Mouse (Mus musculus): Measurements from ENCODE around the gene Mymx. TPM values are rescaled to one million over a fixed set of nuclear protein-coding genes. Genes with fewer than 3 reads are reported as not detected.

Gene Mymx
- total RNA-seq (2021) (not detected), polyA plus RNA-seq (2012; rRNA removed) (not detected in 2 replicates)
- long read RNA-seq, result 0 reads

- WGBS, result 60% methylated on average over 6 of the region's 6 CpGs
- peaks cover 5% of the 10 kb centered on the region for H3K4me1 ChIP-seq (ENCODE audit: control insufficient read depth, insufficient read depth, low read length)
- H3K27me3 ChIP-seq (ENCODE audit: control insufficient read depth, insufficient read depth, low read length), result no peaks in the 10 kb centered on the region
- no peak for TF ChIP-seq CTCF (IDR thresholded peaks at IDR 0.05)
- no peak for TF ChIP-seq EP300 (IDR thresholded peaks at IDR 0.05; ENCODE audit: insufficient read depth, low read depth, low read length)
- no peak for TF ChIP-seq POLR2A (IDR thresholded peaks at IDR 0.05; ENCODE audit: insufficient read depth, low read depth, low read length)
- no peak within 1 kb of the TSS for H3K9ac ChIP-seq (ENCODE audit: low read depth, low read length)
- no peaks in the 10 kb centered on the region for H3K79me2 ChIP-seq (replicated peaks; ENCODE audit: control insufficient read depth, insufficient read depth, low read length)
- no peak within 1 kb of the TSS for H3K4me3 ChIP-seq
- intact Hi-C loops (cut with DNase I), result no loop called here
- no peaks in the 10 kb centered on the region for H3K36me3 ChIP-seq (ENCODE audit: control insufficient read depth, insufficient read depth, low read length)
- H3K27ac ChIP-seq, result no peak within 1 kb of the TSS
- peak in 1 of 2 experiments; percentile 33 for DNase-seq
Measured at GRCm38 (mm10) chr17:45601877-45602304, at the start of gene Mymx. Gene Mymx (minus strand): TSS chr17:45602102.

- no peaks in the 10 kb centered on the region for H3K4me1 ChIP-seq (ENCODE audit: control insufficient read depth, insufficient read depth, low read length)
- intact Hi-C loops (cut with DNase I), result no loop called here
- WGBS, result 90% methylated on average over 4 of the region's 4 CpGs
Measured at GRCm38 (mm10) chr17:45644185-45644584, 42.3 kb upstream of the Mymx start.

GRCm38 (mm10) chr17:45642701-45643100, 40.8 kb upstream of the Mymx start:
- H3K79me2 ChIP-seq (replicated peaks; ENCODE audit: control insufficient read depth, insufficient read depth, low read length), result no peaks in the 10 kb centered on the region
- TF ChIP-seq EP300 (IDR thresholded peaks at IDR 0.05; ENCODE audit: insufficient read depth, low read depth, low read length) (0 out of 2 replicates have a peak, but pooled peaks have one; percentile 29), CTCF (IDR thresholded peaks at IDR 0.05) (peak; percentile 89), POLR2A (IDR thresholded peaks at IDR 0.05; ENCODE audit: insufficient read depth, low read depth, low read length) (no peak)
- no peak overlapping the region for H3K4me3 ChIP-seq
- no peaks in the 10 kb centered on the region for H3K27me3 ChIP-seq (ENCODE audit: control insufficient read depth, insufficient read depth, low read length)
- no peaks in the 10 kb centered on the region for H3K4me1 ChIP-seq (ENCODE audit: control insufficient read depth, insufficient read depth, low read length)
- DNase-seq, result peak; percentile 64 to 78
- H3K27ac ChIP-seq, result no peak overlapping the region
- no peaks in the 10 kb centered on the region for H3K36me3 ChIP-seq (ENCODE audit: control insufficient read depth, insufficient read depth, low read length)
- no peak overlapping the region for H3K9ac ChIP-seq (ENCODE audit: low read depth, low read length)
- 17% methylated on average over 12 of the region's 12 CpGs for WGBS
- intact Hi-C loops (cut with DNase I), result loop anchor here (2.0 kb wide), 3 partner anchors 62 to 164 kb away; no protein-coding TSS in a partner anchor

More at GRCm38 (mm10) chr17:45644185-45644584, 42.3 kb upstream of the Mymx start:
- TF ChIP-seq EP300 (IDR thresholded peaks at IDR 0.05; ENCODE audit: insufficient read depth, low read depth, low read length) (no peak), POLR2A (IDR thresholded peaks at IDR 0.05; ENCODE audit: insufficient read depth, low read depth, low read length) (no peak), CTCF (IDR thresholded peaks at IDR 0.05) (peak; percentile 17; the same call in 1 of the 2 replicates)
- DNase-seq, result no peak
- no peaks in the 10 kb centered on the region for H3K36me3 ChIP-seq (ENCODE audit: control insufficient read depth, insufficient read depth, low read length)
- H3K27me3 ChIP-seq (ENCODE audit: control insufficient read depth, insufficient read depth, low read length), result no peaks in the 10 kb centered on the region
- H3K27ac ChIP-seq, result no peak overlapping the region
- no peak overlapping the region for H3K9ac ChIP-seq (ENCODE audit: low read depth, low read length)
- H3K4me3 ChIP-seq, result no peak overlapping the region
- no peaks in the 10 kb centered on the region for H3K79me2 ChIP-seq (replicated peaks; ENCODE audit: control insufficient read depth, insufficient read depth, low read length)

- H3K9ac ChIP-seq (ENCODE audit: low read depth, low read length), result no peak overlapping the region
- H3K27ac ChIP-seq, result no peak overlapping the region
- TF ChIP-seq CTCF (IDR thresholded peaks at IDR 0.05), result no peak
- TF ChIP-seq EP300 (IDR thresholded peaks at IDR 0.05; ENCODE audit: insufficient read depth, low read depth, low read length), result no peak
- no peak for TF ChIP-seq POLR2A (IDR thresholded peaks at IDR 0.05; ENCODE audit: insufficient read depth, low read depth, low read length)
- H3K36me3 ChIP-seq (ENCODE audit: control insufficient read depth, insufficient read depth, low read length), result no peaks in the 10 kb centered on the region
- H3K4me3 ChIP-seq, result no peak overlapping the region
- no peaks in the 10 kb centered on the region for H3K79me2 ChIP-seq (replicated peaks; ENCODE audit: control insufficient read depth, insufficient read depth, low read length)
- whole genome bisulfite sequencing, result 91% methylated on average over 8 of the region's 8 CpGs
- intact Hi-C loops (cut with DNase I), result loop anchor here (2.0 kb wide), 3 partner anchors 61 to 163 kb away; no protein-coding TSS in a partner anchor
- H3K27me3 ChIP-seq (ENCODE audit: control insufficient read depth, insufficient read depth, low read length), result no peaks in the 10 kb centered on the region
- no peak for DNase-seq
- H3K4me1 ChIP-seq (ENCODE audit: control insufficient read depth, insufficient read depth, low read length), result no peaks in the 10 kb centered on the region
Measured at GRCm38 (mm10) chr17:45641981-45642380, 40.1 kb upstream of the Mymx start.

- Histone ChIP-seq H3K27me3 (ENCODE audit: control insufficient read depth, insufficient read depth, low read length) (no peaks in the 10 kb centered on the region), H3K4me1 (ENCODE audit: control insufficient read depth, insufficient read depth, low read length) (no peaks in the 10 kb centered on the region), H3K9ac (ENCODE audit: low read depth, low read length) (no peak overlapping the region), H3K4me3 (no peak overlapping the region), H3K79me2 (replicated peaks; ENCODE audit: control insufficient read depth, insufficient read depth, low read length) (no peaks in the 10 kb centered on the region), H3K36me3 (ENCODE audit: control insufficient read depth, insufficient read depth, low read length) (no peaks in the 10 kb centered on the region), H3K27ac (no peak overlapping the region)
- WGBS, result 77% methylated on average over 16 of the region's 16 CpGs
- no peak for TF ChIP-seq POLR2A (IDR thresholded peaks at IDR 0.05; ENCODE audit: insufficient read depth, low read depth, low read length)
- DNase-seq, result no peak
- intact Hi-C loops (cut with DNase I), result no loop called here
Measured at GRCm38 (mm10) chr17:45638596-45639295, 36.8 kb upstream of the Mymx start.

GRCm38 (mm10) chr17:45634033-45634432, 32.1 kb upstream of the Mymx start:
- Histone ChIP-seq H3K36me3 (ENCODE audit: control insufficient read depth, insufficient read depth, low read length) (no peaks in the 10 kb centered on the region), H3K79me2 (replicated peaks; ENCODE audit: control insufficient read depth, insufficient read depth, low read length) (no peaks in the 10 kb centered on the region), H3K27me3 (ENCODE audit: control insufficient read depth, insufficient read depth, low read length) (no peaks in the 10 kb centered on the region), H3K9ac (ENCODE audit: low read depth, low read length) (no peak overlapping the region), H3K27ac (no peak overlapping the region), H3K4me3 (no peak overlapping the region), H3K4me1 (ENCODE audit: control insufficient read depth, insufficient read depth, low read length) (peaks cover 8% of the 10 kb centered on the region)
- DNase-seq, result no peak
- 75% methylated on average over 5 of the region's 5 CpGs for WGBS
- TF ChIP-seq POLR2A (IDR thresholded peaks at IDR 0.05; ENCODE audit: insufficient read depth, low read depth, low read length) (no peak), EP300 (IDR thresholded peaks at IDR 0.05; ENCODE audit: insufficient read depth, low read depth, low read length) (no peak), CTCF (IDR thresholded peaks at IDR 0.05) (no peak)
- intact Hi-C loops (cut with DNase I), result no loop called here
